Comparison of ENCODE assay signal across 8 mouse cellular contexts in the genomic region with DNA sequence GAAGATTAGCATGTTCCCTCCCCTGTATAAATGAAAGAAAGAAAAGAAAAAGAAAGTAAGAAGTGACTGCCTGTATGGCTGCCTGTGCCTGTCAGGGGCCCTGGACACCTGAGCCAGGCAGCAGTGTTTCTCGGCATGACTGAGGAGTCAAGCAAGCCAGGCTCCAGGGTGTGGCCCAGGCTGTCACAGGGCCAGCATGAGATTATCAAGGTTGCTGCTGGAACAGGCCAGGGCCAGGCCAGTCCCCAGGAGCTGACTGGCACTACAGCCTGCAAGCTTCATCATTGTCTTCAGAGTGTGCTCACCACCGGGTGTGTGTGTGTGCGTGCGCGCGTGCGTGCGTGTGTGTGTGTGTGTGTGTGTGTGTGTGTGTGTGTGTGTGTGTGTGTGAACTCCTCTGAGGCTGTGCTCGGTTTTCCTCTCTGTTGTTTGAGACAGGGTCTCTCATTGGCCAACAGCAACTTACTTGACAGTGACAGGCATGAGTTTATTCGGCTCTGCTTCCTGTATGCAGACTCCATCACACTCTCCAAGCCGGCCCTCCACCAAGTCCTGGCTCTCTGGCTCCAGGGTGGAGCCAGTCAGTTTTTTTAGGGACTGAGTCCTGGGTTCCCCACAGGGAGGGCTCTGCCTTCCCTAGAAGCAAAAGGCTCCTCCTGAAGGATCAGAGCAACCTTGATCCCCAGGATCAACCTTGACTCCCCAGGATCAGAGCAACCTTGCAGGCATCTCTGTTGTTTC. TPM values are rescaled to one million over a fixed set of nuclear protein-coding genes. Genes with fewer than 3 reads are reported as not detected.
DNase-seq lines count a peak whose midpoint lies in the region; ATAC-seq and TF ChIP-seq lines count a peak whose summit lies in the region.

No protein-coding gene starts in this region.

- H3K9me3 ChIP-seq in heart, embryonic 15.5 days (replicated peaks), result no peaks in the 10 kb centered on the region

- no peak overlapping the region for H3K4me2 ChIP-seq in heart, embryonic 15.5 days

- no peak for TF ChIP-seq CTCF in layer of hippocampus, adult 2 months (conservative IDR thresholded peaks at IDR 0.05)

- peak overlapping the region; percentile 15; the same call in 1 of the 2 replicates for H3K27ac ChIP-seq in layer of hippocampus, adult 2 months
- H3K27ac ChIP-seq in heart, embryonic 15.5 days, result peak overlapping the region; percentile 41

- 48% methylated on average over 11 of the region's 11 CpGs for WGBS in heart, embryonic 15.5 days

- no peak for DNase-seq in layer of hippocampus, adult 2 months (ENCODE audit: low spot score in 2 of 2)
- no peak for DNase-seq in layer of hippocampus, adult 8-10 months (ENCODE audit: low spot score in 2 of 2)
- DNase-seq in adrenal gland, postnatal 25 days, result peak; percentile 65
- DNase-seq in cerebellum, adult 11 months, result no peak
- DNase-seq in cerebellum, adult 18-20 months, result no peak
- DNase-seq in left cerebral cortex, adult 18-20 months (ENCODE audit: low spot score in 2 of 2), result no peak

- no peak overlapping the region for H3K9ac ChIP-seq in heart, embryonic 15.5 days

- H3K4me1 ChIP-seq in heart, embryonic 15.5 days (replicated peaks), result peaks cover 56% of the 10 kb centered on the region

- no peaks in the 10 kb centered on the region for H3K27me3 ChIP-seq in heart, embryonic 15.5 days

- no peak for ATAC-seq in heart, embryonic 15.5 days (replicated peaks; ENCODE audit: insufficient number of reproducible peaks, insufficient read depth, low FRiP score, low read depth)
- ATAC-seq in megakaryocyte progenitor cell, adult 5-6 weeks (replicated peaks; ENCODE audit: poor library complexity), result peak; percentile 20

- no peak overlapping the region for H3K4me3 ChIP-seq in layer of hippocampus, adult 2 months
- H3K4me3 ChIP-seq in heart, embryonic 15.5 days, result no peak overlapping the region

- peaks cover 7% of the 10 kb centered on the region for H3K36me3 ChIP-seq in heart, embryonic 15.5 days

RNA-seq across cellular contexts. Expression of gene Ap5z1, which starts 18.8 kb away (rescaled TPM):
- total RNA-seq in layer of hippocampus, adult 2 months (2021), result 10 to 100 TPM; 24.4 to 31.3 TPM
- 10 to 100 TPM; 22.8 to 30.2 (median 26.2) TPM for total RNA-seq in layer of hippocampus, adult 8-10 months (2022)
- total RNA-seq in adrenal gland, postnatal 25 days (2021), result 17.7 and 28.4 TPM in 2 replicates
- polyA plus RNA-seq in heart, embryonic 15.5 days (2015; fragmentation: Nextera tagmentation; extraction: Ambion mirVana), result 6.0 and 8.8 TPM in 2 replicates
- total RNA-seq in megakaryocyte progenitor cell, adult 5-6 weeks (2015), result 5.6 and 6.8 TPM in 2 replicates
- total RNA-seq in megakaryocyte progenitor cell, adult 5-6 weeks (2017), result 4.7 and 8.0 TPM in 2 replicates
- total RNA-seq in left cerebral cortex, adult 18-20 months (2021), result 10 to 100 TPM; 18.3 to 20.5 TPM

RNA-seq across cellular contexts. Expression of gene Foxk1, which starts 43.7 kb away (rescaled TPM):
- 10 to 100 TPM; 53.0 to 60.3 TPM for total RNA-seq in layer of hippocampus, adult 2 months (2021)
- 10 to 100 TPM; 45.5 to 49.7 (median 48.7) TPM for total RNA-seq in layer of hippocampus, adult 8-10 months (2022)
- 24.2 and 27.3 TPM in 2 replicates for total RNA-seq in adrenal gland, postnatal 25 days (2021)
- polyA plus RNA-seq in heart, embryonic 15.5 days (2015; fragmentation: Nextera tagmentation; extraction: Ambion mirVana), result 3.1 and 4.2 TPM in 2 replicates
- total RNA-seq in megakaryocyte progenitor cell, adult 5-6 weeks (2015), result 14.1 and 18.1 TPM in 2 replicates
- total RNA-seq in megakaryocyte progenitor cell, adult 5-6 weeks (2017), result 8.4 and 8.5 TPM in 2 replicates
- total RNA-seq in left cerebral cortex, adult 18-20 months (2021), result 10 to 100 TPM; 40.8 to 41.1 TPM
